Mouse (Mus musculus): ENCODE data around the gene Ttc28.
"Not testable (repeated sequence)": the region's sequence is repeated elsewhere in the genome, so short reads cannot be mapped to it uniquely, and the experiment has no call there.

- TF ChIP-seq CTCF (IDR thresholded peaks at IDR 0.05; ENCODE audit: extremely low read depth, insufficient read depth, insufficient read length, insufficient replicate concordance); POLR2A (IDR thresholded peaks at IDR 0.05; ENCODE audit: low read depth, low read length): not testable (repeated sequence)
Measured at GRCm38 (mm10) chr5:110878526-110878925, 1.1 kb upstream of the Ttc28 start.

Data from spleen, adult 2 months (tissue).